Mouse (Mus musculus) heart, postnatal 14 days (tissue): Measurements from ENCODE around the gene Zfp423. TPM values are rescaled to one million over a fixed set of nuclear protein-coding genes. Genes with fewer than 3 reads are reported as not detected.
"Not testable (repeated sequence)": the region's sequence is repeated elsewhere in the genome, so short reads cannot be mapped to it uniquely, and the experiment has no call there.

ENCODE experiments used
- DNase-seq, 2 experiments: peaks; one replicate each; pipeline ENCODE4 v3.0.0; 2021 to 2022
- intact Hi-C: fragments of 180-260 bp; cut with DNase I; formaldehyde crosslinking; loops from one replicate; pipeline ENCODE4 v1.15.1; 2025
- total RNA-seq, 2 experiments: library from RNA; stranded (reverse); gene quantifications; 2 replicates each; pipeline ENCODE4 v1.2.3; 2021

Gene Zfp423
- total RNA-seq, 2 experiments from 2014 or later, result 8.0 to 8.5 TPM

DNA sequence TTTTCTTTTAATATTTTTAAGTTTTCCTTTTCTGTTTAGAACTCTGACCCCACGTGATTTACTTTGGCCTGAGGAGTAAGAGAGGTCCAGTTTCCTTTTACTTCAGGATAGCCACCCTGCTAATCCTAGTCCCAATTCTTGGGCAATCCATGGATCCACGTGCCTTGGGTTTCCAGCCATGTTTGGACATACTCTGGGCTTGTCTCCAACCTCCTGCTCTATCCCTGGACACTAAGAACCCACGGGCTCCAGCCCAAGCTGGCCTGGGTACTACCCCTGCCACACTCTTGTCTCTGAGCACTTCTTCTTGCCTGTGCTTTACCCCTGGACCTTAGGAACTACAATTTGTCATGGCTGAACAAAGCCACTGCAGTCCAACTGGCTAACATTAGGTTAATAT lies 107.5 kb downstream of the Zfp423 start:
- intact Hi-C loops, result no loop called here
- DNase-seq, result no peak

DNA sequence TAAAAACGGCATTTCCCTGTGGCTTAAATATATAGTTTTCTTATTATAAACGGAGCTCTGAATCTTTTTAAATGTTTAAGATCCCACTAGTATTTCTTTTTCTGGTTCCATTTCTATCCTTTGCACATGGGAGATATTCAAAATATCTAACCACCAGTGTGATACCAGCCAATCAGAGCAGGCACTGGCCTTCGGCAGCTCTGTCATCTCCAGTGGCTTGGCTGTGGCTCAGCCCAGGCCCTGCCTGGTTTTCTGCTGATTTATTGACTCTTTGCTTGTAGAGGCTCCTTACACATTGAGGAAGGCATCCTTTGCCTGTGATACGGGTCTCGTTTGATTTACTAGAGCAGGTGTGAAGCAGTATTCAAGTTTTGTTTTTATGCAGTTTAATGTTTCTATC lies 108.0 kb downstream of the Zfp423 start:
- no peak for DNase-seq
- intact Hi-C loops, result no loop called here

DNA sequence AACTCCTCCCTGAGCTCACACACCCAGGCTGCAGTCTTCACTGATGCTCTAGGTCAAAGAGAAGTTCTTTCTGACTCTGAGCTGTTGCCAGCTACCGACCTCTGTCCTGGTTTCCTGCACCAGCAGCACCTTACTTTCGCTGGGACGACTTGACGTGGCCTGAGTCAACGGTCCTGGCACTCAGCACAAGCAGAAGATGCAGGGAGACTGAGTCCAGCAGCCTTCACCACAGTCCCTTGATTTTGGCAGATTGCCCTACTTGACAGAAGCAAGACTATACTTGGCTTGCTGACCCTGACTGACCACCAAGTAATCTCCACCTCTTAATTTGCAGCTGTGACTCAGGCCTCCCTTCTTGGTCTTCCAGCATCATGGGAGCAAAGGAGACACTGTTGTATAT lies 110.6 kb downstream of the Zfp423 start:
- intact Hi-C loops, result no loop called here
- no peak for DNase-seq

DNA sequence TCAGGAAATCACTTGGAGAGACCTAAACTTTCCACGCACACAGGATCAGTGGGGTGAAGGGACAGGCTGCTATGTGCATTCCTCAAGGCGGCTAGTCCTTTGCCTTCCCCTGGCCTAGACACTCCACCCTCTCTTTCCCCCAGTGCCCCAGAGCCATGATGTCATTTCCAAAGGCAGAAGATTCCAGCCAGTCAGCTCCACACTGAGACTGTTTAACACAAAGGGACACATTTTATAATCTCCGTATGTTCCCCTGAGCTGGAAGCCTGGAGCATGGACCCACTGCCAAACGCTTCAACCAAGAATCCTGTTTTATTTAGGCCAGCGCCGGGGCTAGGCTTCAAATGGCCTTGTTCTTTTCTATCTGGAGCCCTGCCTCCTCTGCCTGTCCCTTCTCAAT lies 111.6 kb downstream of the Zfp423 start:
- intact Hi-C loops, result no loop called here
- peak; percentile 22 to 38 for DNase-seq

DNA sequence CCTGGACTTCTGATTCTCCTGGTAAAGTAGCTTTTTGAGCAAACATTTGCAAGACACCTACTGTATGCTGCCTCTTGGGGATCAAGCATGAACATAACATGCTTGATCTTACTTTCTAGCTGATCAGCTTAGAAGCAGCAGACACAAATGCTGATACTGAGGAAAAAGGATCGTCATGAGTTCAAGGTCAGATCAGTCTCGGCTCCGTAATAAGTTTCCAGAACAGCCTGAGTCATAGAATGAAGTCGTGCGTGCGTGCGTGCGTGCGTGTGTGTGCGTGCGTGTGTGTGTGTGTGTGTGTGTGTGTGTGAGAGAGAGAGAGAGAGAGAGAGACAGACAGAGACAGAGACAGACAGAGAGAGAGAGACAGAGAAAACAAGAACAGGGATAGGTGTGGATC lies 117.3 kb downstream of the Zfp423 start:
- DNase-seq, intact Hi-C loops: not testable (repeated sequence)

DNA sequence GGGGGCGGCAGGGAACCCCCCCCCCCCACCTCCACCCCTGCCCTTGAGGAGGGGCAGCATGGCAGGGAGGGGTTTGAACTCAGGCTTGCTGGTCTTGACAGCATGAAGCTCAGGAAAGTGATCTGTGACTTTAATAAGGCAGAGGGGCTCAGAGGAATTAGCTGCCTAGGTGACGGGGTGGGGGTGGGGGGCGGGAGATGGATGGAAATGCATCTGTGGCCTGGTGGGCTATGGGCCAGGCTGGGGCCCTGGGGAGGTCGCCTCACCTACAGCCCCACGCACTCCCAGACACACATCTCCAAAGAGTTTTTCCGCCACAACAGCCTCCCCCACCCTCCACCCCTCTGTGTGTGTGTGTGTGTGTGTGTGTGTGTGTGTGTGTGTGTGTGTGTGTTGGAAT lies 122.1 kb downstream of the Zfp423 start:
- DNase-seq, result no peak
- intact Hi-C loops, result no loop called here

DNA sequence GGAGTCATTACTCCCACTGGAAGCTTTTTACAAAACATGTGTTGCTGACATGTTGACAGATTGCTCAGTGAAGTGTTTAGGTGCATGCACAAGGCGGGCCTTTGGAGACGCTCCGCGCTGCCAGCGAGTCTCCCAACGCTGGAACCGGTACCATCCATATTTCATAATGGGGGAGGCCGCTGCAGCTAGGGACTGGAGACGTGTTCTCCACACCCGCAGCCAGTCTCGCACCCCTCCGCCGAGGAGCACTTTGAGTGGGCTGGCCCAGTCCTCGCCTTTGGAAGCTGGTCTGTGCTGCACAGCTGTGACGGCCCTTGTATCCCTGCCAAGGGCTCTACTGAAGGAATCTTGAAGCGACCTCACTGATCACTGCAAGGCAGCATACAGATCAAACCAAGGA lies 122.5 kb downstream of the Zfp423 start:
- intact Hi-C loops, result no loop called here
- DNase-seq, result peak; percentile 63 to 76

DNA sequence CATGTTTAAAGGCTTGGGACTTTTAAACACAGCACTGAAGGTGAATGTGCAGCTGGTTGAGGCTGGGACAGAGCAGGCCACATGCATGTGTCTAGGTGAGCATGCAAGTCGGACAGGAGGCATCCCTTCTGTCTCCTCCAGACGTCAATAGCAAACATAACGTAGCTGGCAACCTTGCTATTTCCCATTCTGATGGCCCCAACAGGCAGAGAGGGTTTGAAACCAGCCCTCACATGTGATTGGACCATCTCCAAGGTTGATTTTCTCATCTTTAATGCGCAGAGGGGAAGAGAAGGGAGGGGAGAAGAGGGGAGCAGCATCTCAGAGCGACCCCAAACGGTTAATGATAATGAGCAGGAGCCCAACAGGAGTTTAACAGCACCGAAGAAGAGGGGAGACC lies 123.5 kb downstream of the Zfp423 start:
- intact Hi-C loops, result no loop called here
- DNase-seq, result no peak

DNA sequence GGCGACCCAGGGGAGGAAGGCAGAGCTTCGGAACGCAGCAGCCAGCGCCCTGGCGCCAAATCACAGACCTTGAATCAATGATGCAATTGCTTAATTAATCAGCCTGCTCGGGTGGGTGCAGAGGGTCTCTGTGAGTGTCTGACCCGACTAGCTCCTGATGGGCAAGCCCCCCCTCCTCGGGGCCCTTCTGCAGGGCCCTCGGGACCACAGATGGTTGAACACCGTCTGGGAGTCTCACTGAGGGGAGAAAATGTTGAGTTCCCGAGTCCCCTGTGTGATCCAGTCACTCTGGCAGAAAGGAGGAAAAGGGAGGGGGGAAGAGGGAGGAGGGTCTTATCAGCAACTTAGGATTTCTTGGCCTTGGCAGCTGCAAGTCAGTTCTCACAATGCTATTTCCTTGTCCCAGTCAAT lies 124.0 kb downstream of the Zfp423 start:
- intact Hi-C loops, result no loop called here
- peak; percentile 32 to 45 for DNase-seq

DNA sequence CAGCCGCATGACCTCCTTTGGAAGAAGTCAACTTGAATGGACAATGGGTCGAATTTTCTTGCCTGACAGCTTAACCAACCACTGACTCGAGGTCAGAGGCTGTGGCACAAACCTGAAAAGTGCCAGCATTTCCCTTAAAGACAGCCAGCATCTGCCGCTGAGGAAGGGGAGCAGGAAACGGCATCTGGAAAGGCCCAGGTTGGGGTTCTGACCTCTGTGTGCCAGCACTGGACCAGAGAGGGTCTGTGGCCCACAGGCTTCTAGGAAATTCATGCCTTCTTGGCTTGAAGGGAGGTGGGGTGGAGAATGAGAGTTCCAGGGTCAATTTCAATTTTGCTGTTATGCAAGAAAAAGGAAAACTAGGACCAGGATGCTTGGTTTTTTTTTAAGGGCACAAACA lies 124.7 kb downstream of the Zfp423 start:
- intact Hi-C loops, result no loop called here
- no peak for DNase-seq

DNA sequence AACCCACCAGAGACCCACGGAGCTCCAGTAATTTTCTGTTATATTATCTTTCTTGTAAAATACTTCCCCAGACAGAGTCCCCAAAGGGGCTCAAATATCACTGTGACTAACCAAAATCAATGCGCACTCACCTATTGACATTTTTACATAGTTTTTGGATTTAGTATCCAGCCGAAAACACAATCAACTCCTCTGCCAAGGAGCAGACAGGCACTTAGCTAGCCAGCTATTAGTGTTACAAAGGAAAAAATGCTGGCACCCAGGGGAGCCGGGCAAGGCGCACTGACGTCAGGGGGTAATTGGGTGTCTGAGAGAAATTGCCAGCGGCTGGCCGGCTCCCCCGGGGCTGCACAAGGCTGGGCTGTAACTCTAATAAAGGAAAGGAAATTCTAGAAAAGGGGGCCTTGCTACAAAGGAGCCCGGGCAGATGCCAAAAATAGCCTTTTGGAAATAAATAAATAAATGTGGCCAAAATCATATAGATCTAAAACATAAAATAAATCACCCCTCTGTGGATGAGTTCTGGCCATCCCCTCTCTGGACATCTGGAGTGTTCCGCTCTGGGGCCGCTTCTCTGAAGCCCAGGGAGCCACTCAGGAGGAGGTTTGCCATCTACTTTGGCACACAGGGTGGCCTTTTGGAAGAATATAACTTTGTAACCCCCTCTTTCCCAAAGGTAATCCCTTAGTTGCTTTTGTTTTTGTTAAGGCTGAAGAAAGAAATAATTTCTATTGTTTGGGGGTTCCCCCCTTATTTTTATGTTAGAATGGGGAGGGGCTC lies 125.4 kb downstream of the Zfp423 start:
- peak in 1 of 2 experiments; percentile 41 for DNase-seq
- intact Hi-C loops, result no loop called here

DNA sequence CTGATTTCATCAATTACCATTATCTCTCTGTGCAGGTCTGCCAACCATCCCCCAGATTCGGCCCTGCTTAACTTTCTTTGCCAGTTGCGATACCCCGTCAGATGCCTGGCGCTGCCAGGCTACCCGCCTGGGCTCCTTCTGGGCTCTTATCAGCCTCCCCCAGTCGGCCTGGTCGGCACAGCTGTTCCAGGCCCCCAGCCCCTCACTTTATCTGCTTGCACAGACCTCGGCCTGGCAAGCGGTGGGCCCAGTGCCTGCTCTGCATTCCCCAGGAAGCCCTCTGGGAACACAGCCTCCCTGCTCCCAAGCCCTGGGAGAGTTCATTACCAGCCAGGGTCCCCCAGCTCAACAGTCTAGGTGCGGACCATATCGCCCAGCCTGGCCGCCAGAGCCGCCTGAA lies 126.1 kb downstream of the Zfp423 start:
- no peak for DNase-seq
- intact Hi-C loops, result no loop called here

DNA sequence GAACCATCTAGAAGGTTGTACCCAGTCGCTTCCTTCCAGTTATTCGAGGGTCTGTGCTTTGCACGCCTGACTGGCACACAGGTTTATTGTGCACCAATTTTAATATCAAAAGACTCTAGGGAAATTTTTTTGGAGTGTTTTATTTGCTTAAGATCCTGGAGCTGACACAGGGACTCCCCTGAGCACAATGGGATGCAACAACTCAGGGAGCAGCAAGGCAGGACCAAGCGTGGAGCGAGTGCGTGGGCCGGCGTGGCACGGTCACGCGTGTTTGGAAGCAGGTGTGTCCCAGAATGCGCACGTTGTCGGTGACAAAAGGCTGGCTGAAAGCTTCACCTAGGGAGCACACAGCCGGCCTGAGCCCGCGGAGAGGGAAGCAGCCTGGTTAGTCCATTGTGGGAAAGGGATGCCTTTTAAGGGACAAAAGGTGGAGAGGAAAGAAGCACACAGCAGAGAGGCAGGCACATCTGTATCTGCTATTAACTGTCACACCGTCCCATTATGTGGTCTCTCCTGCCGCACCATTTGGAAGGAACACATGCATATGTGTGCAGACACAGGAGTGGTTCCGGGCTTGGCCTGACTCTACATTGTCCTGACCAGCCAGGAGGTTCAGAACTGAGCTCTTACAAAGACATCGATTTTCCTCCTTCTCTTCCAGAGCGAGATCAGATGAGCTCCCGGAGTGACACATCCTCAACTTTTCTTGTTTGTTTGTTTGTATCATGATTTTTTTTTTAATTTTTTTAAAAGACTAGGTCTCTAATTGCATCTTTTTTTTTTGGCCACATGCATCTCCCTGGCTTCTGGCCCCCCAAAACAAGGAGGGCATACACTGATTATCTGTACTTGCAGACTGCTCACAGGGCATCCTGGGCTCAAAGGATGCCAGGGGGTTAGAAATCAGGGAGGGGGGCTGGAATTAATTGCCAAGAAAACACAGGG lies 126.7 kb downstream of the Zfp423 start:
- intact Hi-C loops, result no loop called here
- DNase-seq, result no peak

DNA sequence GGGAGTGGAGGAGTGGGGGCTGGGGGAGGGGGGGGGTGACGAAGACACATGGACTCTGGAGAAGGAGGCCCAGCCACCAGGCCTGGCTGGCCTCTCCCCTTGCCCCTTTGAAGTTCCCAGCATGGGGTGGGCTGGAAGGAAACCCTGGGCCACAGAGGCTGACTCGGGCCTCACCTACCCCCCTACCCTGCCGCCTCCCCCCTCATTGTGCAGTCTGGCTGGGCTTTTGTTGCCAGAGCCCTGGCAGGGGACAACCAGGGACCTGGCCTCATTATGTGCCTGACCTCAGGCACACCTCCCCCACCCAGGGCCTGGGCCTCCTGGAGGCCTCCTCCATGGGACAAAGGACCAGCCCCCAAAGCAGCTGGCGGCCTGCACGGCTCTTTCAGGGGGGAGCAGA lies 127.8 kb downstream of the Zfp423 start:
- no peak for DNase-seq
- intact Hi-C loops, result no loop called here

DNA sequence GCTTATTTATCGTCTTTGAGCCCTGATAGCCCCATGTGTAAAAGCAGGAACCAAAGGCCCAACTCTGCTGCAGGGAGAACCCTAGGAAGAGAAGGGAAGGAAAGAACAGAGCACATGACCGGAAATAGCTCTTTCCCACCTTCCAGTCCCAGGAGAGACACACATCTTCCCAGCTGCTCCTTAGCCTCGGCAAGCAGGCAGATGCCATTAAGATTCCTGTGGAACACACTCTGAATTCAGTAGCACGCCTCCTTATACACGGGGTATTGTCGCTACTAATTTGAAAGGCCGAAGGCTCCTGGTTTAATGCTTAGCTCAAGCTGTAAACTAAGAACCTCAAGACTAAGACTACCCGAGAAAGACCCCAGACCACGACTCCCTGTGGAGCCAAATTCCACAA lies 128.3 kb downstream of the Zfp423 start:
- intact Hi-C loops, result no loop called here
- DNase-seq, result no peak

DNA sequence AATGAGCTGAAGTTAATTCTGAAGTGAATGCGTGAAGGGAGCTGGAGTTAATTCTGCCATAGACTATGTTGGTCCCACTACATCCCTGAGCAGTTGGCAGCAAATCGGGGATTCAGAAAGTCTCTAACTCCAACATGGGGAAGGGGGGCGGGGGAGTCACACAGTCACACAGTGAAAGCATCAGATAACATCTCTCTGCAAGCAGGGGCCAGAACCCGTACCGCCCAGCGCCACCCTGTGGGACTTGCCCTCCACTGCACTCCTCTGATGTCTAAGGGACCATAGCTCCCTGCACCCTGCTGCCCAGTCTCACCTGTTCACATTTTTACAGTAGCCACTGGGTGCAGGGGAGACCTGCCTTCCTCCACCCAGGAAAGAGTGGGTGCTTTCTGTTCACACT lies 129.2 kb downstream of the Zfp423 start:
- DNase-seq, result no peak
- intact Hi-C loops, result no loop called here

DNA sequence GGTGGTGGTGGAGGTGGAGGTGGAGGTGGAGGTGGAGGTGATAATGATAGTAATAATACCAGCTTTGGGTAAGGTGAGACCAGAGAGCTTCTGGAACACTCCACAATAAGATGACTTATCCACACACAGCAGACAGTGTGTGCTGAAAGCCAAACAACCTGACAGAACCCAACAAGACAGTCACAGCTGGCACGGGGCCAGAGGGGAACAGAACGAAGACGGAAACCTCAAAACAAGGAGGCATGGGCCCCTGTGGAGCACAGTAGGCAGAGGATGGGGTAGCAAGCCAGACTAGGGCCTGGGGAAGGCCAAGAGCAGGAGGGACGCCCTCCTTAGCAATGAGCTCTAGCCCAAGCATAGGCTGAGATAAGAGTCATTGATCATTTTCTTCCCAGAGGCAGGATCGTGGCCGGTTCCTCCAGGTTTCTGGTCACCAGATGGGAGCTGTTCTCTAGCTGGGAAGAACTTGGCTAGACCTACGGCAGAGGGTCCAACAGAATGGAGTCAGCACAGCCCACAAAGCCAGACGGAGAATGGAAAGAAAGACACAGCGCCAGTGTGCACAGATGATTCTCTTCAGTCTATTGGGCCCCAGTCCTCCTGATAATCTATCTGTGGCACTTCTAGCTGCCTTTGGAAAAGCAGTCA lies 133.3 kb downstream of the Zfp423 start:
- DNase-seq, result no peak
- intact Hi-C loops, result no loop called here

DNA sequence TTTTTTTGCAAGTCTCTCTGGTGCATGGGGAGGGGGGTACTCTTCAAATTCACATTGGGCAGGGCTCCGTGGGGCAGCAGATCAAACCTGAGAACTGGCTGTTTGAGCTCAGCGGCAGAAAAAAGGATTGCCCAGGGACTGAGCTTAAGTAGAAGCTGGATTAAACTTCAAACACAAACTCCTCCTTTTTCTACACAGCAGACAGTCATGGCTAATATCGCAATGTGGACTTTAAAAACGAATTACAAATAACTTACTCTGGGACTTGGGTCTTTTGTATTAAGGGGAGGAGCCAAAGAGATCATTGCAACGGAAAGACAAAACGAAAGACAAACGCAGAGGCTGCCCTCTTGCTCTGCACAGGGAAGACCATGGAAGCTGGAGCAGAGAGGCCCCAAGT lies 136.2 kb downstream of the Zfp423 start:
- intact Hi-C loops, result no loop called here
- no peak for DNase-seq

DNA sequence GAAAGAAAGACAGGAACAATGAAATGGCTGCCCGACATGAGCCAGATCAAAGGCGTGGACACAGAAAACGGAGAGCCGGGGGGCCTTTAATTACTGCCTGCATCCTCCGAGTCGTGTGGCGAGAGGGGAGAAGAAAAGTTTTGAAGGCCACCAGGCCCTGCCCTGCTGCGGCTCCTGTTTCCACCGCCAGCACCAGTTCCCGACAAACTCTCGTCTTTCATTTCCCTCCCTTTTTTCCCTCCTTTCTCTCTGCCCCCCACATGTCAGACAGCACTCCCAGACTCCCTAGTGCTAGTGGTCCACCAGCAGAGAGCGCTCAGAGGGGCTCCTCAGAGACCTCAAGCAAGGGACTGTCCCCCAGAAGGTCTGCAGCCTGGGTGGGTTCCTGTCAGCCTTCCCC lies 136.7 kb downstream of the Zfp423 start:
- intact Hi-C loops, result no loop called here

DNA sequence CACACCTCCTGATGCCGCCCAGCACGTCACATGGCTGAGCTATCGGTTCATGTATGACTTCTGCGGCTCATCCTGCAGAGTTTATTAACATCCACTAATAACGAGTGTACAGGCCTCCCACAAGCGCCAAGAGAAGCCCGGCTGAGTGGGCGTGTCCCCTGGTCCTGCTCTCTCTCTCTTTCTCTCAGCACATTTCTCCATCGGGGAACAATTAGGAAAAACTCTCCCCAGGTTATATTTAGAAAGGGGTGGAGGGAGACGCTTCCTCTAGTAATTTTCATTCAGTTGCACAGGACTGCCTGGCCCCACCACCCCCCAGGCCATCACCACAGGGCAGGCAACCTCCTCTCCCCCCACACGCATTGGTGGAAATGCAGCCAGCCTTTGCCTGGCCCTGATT lies 137.2 kb downstream of the Zfp423 start:
- intact Hi-C loops, result no loop called here
- peak in 1 of 2 experiments; percentile 12 for DNase-seq

More for the DNA sequence above, 136.7 kb downstream of the Zfp423 start:
- DNase-seq, result no peak

DNA sequence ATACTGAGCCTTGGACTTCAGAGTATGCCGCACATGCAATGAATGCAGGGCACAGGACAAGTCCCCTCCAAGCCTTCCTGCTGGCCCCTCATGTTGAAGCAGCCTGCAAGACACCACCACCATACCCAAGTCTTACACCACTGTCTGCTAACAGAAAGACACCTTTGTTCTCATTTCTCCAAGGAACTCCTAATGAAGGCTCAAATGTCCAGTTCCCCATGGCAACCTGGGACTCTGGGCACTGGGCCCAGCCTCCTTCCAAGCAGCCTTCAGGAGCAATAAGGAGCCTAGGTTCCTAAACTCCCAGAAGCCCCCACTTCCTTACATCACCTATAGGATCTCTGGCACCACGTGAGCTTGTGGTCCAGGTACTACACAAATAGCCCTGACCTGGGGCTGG lies 137.7 kb downstream of the Zfp423 start:
- intact Hi-C loops, result no loop called here

More for the DNA sequence above, 137.7 kb downstream of the Zfp423 start:
- no peak for DNase-seq
